Mouse (Mus musculus): ENCODE results near the gene Rin2.

Rin2 gene

GRCm38 (mm10) chr2:145735079-145735478 is 60.1 kb downstream of the Rin2 start:
- no peak for DNase-seq (ENCODE audit: low spot score)

- no peak for DNase-seq (ENCODE audit: low spot score)
These were observed 61.5 kb downstream of the Rin2 start for GRCm38 (mm10) chr2:145736543-145736942.

- no peak for DNase-seq (ENCODE audit: low spot score)
These were observed 62.2 kb downstream of the Rin2 start for GRCm38 (mm10) chr2:145737196-145737595.

- DNase-seq (ENCODE audit: low spot score): no peak
These were observed 65.7 kb downstream of the Rin2 start for GRCm38 (mm10) chr2:145740729-145741128.

- DNase-seq (ENCODE audit: low spot score): no peak
These were observed 68.0 kb downstream of the Rin2 start for GRCm38 (mm10) chr2:145742795-145743710.

- DNase-seq (ENCODE audit: low spot score): no peak
These were observed 71.4 kb downstream of the Rin2 start for GRCm38 (mm10) chr2:145746406-145746805.

GRCm38 (mm10) chr2:145749645-145750044 is 74.6 kb downstream of the Rin2 start:
- DNase-seq (ENCODE audit: low spot score): no peak

- DNase-seq (ENCODE audit: low spot score): no peak
These were observed 77.6 kb downstream of the Rin2 start for GRCm38 (mm10) chr2:145752572-145752971.

GRCm38 (mm10) chr2:145753973-145754372 is 79.0 kb downstream of the Rin2 start:
- DNase-seq (ENCODE audit: low spot score): no peak

- DNase-seq (ENCODE audit: low spot score): no peak
These were observed 81.1 kb downstream of the Rin2 start for GRCm38 (mm10) chr2:145755864-145756822.

- DNase-seq (ENCODE audit: low spot score): no peak
These were observed 85.1 kb downstream of the Rin2 start for GRCm38 (mm10) chr2:145760121-145760520.

GRCm38 (mm10) chr2:145761436-145761835 is 86.4 kb downstream of the Rin2 start:
- DNase-seq (ENCODE audit: low spot score): no peak

- no peak for DNase-seq (ENCODE audit: low spot score)
These were observed 94.9 kb downstream of the Rin2 start for GRCm38 (mm10) chr2:145769964-145770363.

GRCm38 (mm10) chr2:145770730-145771536 is 95.9 kb downstream of the Rin2 start:
- peak; percentile 25 for DNase-seq (ENCODE audit: low spot score)

- DNase-seq (ENCODE audit: low spot score): no peak
These were observed 108.2 kb downstream of the Rin2 start for GRCm38 (mm10) chr2:145783247-145783646.

GRCm38 (mm10) chr2:145784246-145784935 is 109.4 kb downstream of the Rin2 start:
- no peak for DNase-seq (ENCODE audit: low spot score)

- DNase-seq (ENCODE audit: low spot score): no peak
These were observed 109.9 kb downstream of the Rin2 start for GRCm38 (mm10) chr2:145784964-145785363.

- peak; percentile 21 for DNase-seq (ENCODE audit: low spot score)
These were observed 111.0 kb downstream of the Rin2 start for GRCm38 (mm10) chr2:145785758-145786617.

GRCm38 (mm10) chr2:145786618-145786932 is 111.6 kb downstream of the Rin2 start:
- DNase-seq (ENCODE audit: low spot score): no peak

- DNase-seq (ENCODE audit: low spot score): no peak
These were observed 112.5 kb downstream of the Rin2 start for GRCm38 (mm10) chr2:145787486-145787885.
